Mouse (Mus musculus): ENCODE results near the gene Mmaa.

DNA sequence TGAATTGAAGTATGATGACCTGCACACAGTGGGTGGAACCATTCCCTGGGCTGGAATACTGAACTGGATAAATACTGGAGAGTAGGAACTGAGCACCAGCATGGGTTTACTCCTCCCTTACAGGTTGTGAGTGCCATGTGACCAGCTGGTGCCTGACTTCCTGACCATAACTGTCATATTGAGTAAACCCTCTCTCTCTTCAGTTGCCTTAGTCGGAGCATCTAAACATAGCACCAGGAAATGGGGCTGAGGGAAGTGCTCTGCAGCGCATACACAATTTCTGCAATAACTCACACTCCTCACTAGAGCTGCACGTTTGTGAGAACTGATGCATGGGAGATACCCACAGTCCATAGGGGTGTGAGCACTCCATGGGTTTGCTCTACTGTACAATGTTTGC is 55.4 kb downstream of the Mmaa start:
- TF ChIP-seq CTCF (IDR thresholded peaks at IDR 0.05; ENCODE audit: insufficient read depth, low read length): no peak
- no peak for TF ChIP-seq POLR2A (IDR thresholded peaks at IDR 0.05; ENCODE audit: borderline replicate concordance, extremely low read depth, low read depth, low read length)
